19 mouse cellular contexts compared by ENCODE assay signal in the genomic region with DNA sequence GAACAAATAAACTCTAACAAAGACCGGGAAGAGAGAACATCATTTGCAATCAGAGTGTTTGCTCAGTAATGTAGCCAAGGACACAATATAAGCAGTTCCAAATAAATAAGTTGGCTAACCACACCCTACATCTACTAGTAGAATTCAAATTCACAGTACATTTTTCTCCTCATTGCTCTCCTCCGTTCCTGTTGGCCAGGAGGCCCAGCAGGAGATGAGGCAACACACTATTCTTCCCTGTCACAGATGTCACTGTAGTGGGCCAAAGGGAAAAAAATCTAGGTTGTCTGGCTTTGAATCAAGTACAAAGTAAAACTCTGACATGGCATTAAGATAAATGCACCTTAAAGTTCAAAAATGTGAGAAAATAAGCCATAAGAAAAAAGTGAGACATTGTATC.
DNase-seq lines count a peak whose midpoint lies in the region; ATAC-seq and TF ChIP-seq lines count a peak whose summit lies in the region.
"Had no signal": no experiment of that assay in that cellular context is flagged by ENCODE, and none has a peak within 500 bp of the region (broad histone marks: within the 10 kb centered on the region; RNA-seq: fewer than 3 reads in every experiment).

No protein-coding gene starts in this region.

- peak; percentile 74 for ATAC-seq in cerebellum, adult (ENCODE audit: insufficient number of reproducible peaks, low FRiP score, low TSS enrichment)
- ATAC-seq: CD4-positive, CD25-positive, alpha-beta regulatory T cell, adult 4 months; forebrain, embryonic 16.5 days; hindbrain, postnatal 0 days had no signal

- H3K4me3 ChIP-seq in cerebellum, adult 2 months (replicated peaks; ENCODE audit: insufficient read depth, low read depth, low read length) = no peak overlapping the region
- H3K4me3 ChIP-seq: embryonic facial prominence, embryonic 13.5 days; forebrain, embryonic 12.5 days; heart, embryonic 13.5 days; hindbrain, embryonic 13.5 days had no signal

- no peak overlapping the region for H3K27ac ChIP-seq in cerebellum, adult 2 months (ENCODE audit: insufficient read depth, low read length)
- H3K27ac ChIP-seq: embryonic facial prominence, embryonic 13.5 days; forebrain, embryonic 12.5 days; heart, embryonic 13.5 days; hindbrain, embryonic 13.5 days; hindbrain, postnatal 0 days had no signal

- TF ChIP-seq CTCF in cerebellum, adult 2 months (IDR thresholded peaks at IDR 0.05; ENCODE audit: borderline replicate concordance, insufficient read depth, low read depth, low read length) = no peak

- no peaks in the 10 kb centered on the region for H3K4me1 ChIP-seq in cerebellum, adult 2 months (ENCODE audit: control insufficient read depth, insufficient read depth, low read length)
- H3K4me1 ChIP-seq: embryonic facial prominence, embryonic 13.5 days; forebrain, embryonic 12.5 days; heart, embryonic 13.5 days; hindbrain, embryonic 13.5 days had no signal

- no peak for TF ChIP-seq POLR2A in cerebellum, adult 2 months (IDR thresholded peaks at IDR 0.05; ENCODE audit: borderline replicate concordance, insufficient read depth, low read length)

- WGBS in cerebellum, adult 2 months = 11% methylated on average over 2 of the region's 2 CpGs

- intact Hi-C loops in heart, postnatal 10 days (cut with DNase I) = no loop called here

- no peaks in the 10 kb centered on the region for H3K27me3 ChIP-seq in cerebellum, adult 2 months (ENCODE audit: control insufficient read depth, insufficient read depth, low read length)
- H3K27me3 ChIP-seq: embryonic facial prominence, embryonic 13.5 days; forebrain, embryonic 12.5 days; heart, embryonic 13.5 days; hindbrain, embryonic 13.5 days had no signal

- DNase-seq in cerebellum, postnatal 4 days (ENCODE audit: low spot score in 2 of 2) = no peak
- DNase-seq in cerebellum, adult 2 months = peak; percentile 36 to 79
- DNase-seq in cerebellum, postnatal 10 days = peak; percentile 5 to 36
- DNase-seq in adipocyte (ENCODE audit: low spot score) = no peak
- DNase-seq in natural killer cell, adult 2 months (ENCODE audit: low spot score in 2 of 2) = no peak
- no peak for DNase-seq in heart, postnatal 10 days
- DNase-seq: adrenal gland, postnatal 10 days; B cell, adult 2 months; gastrocnemius, postnatal 25 days; heart, postnatal 4 days; kidney, adult 18-20 months had no signal

Comparison
In these comparisons a context has a peak if more than half of its experiments do, and no peak if none do; other contexts are left out.
1. DNase-seq: peak in cerebellum, adult 2 months (2 of 2) and cerebellum, postnatal 10 days (2 of 2); none in cerebellum, postnatal 4 days (0 of 2), adipocyte (single experiment), natural killer cell, adult 2 months (0 of 2) and heart, postnatal 10 days (0 of 2).